Comparison of ENCODE assay signal across 15 mouse cellular contexts in genomic region chr2:156298458-156298857, GRCm38 (mm10). TPM values are rescaled to one million over a fixed set of nuclear protein-coding genes. Genes with fewer than 3 reads are reported as not detected.
DNase-seq lines count a peak whose midpoint lies in the region.
"Had no signal": no experiment of that assay in that cellular context is flagged by ENCODE, and none has a peak within 500 bp of the region (broad histone marks: within the 10 kb centered on the region; RNA-seq: fewer than 3 reads in every experiment).

No protein-coding gene starts in this region.

- peak; percentile 89 for DNase-seq in heart, adult 11 months
- DNase-seq in heart, adult 9 months (ENCODE audit: low spot score in 2 of 2), result no peak
- DNase-seq in layer of hippocampus, adult 9-11 months, result peak; percentile 33
- DNase-seq in layer of hippocampus, postnatal 10 days (ENCODE audit: low spot score in 2 of 2), result no peak
- DNase-seq in right cerebral cortex, adult 2 months (ENCODE audit: low spot score in 2 of 2), result peak; percentile 37 to 44
- no peak for DNase-seq in right cerebral cortex, postnatal 14 days
- no peak for DNase-seq in yolk sac, embryonic 10.5 days (ENCODE audit: low spot score)
- DNase-seq: adrenal gland, adult 2 months; cerebellum, adult 11 months; cerebellum, postnatal 14 days; kidney, postnatal 25 days; midbrain, embryonic 14.5 days; retina, postnatal 1 day; spleen, adult 18-20 months; thymus, postnatal 25 days had no signal

RNA-seq across cellular contexts. Expression of gene Cnbd2, which starts 13.6 kb away (rescaled TPM):
- 1 to 10 TPM; 2.9 to 4.7 TPM for total RNA-seq in layer of hippocampus, postnatal 10 days (2021)

RNA-seq across cellular contexts. Expression of gene Scand1, which starts 14.0 kb away (rescaled TPM):
- total RNA-seq in layer of hippocampus, postnatal 10 days (2021), result 100 to 1,000 TPM; 116 to 132 TPM

Comparison
In these comparisons a context has a peak if more than half of its experiments do, and no peak if none do; other contexts are left out.
1. DNase-seq: peak in heart, adult 11 months (single experiment), layer of hippocampus, adult 9-11 months (single experiment) and right cerebral cortex, adult 2 months (2 of 2); none in heart, adult 9 months (0 of 2), layer of hippocampus, postnatal 10 days (0 of 2), right cerebral cortex, postnatal 14 days (single experiment) and yolk sac, embryonic 10.5 days (single experiment).